Mouse (Mus musculus) cerebellum, adult 11-12 months (tissue): ENCODE measurements around the gene Fpr-rs3.

ENCODE experiments used
- DNase-seq: peaks from one replicate; pipeline ENCODE4 v3.0.0; 2022

Fpr-rs3 gene

GRCm38 (mm10) chr17:20624777-20625176 lies at the start of gene Fpr-rs3:
Gene Fpr-rs3, minus strand, starts transcription at chr17:20624877.
- DNase-seq: no peak

- no peak for DNase-seq
Measured at GRCm38 (mm10) chr17:20596323-20596722, 28.4 kb downstream of the Fpr-rs3 start, which contains the start of gene Vmn2r110. Gene Vmn2r110, minus strand, starts transcription at chr17:20596423.
